Mouse (Mus musculus): ENCODE measurements at regions not wholly inside any gene's neighbourhood (a gene's known extent, or its start where the extent isn't known, plus 50 kb on each side); places are given as distances from the start of the nearest gene placed in this dataset.
A peak's percentile ranks its signal among the peaks of the same experiment; 100 is the strongest.

DNA sequence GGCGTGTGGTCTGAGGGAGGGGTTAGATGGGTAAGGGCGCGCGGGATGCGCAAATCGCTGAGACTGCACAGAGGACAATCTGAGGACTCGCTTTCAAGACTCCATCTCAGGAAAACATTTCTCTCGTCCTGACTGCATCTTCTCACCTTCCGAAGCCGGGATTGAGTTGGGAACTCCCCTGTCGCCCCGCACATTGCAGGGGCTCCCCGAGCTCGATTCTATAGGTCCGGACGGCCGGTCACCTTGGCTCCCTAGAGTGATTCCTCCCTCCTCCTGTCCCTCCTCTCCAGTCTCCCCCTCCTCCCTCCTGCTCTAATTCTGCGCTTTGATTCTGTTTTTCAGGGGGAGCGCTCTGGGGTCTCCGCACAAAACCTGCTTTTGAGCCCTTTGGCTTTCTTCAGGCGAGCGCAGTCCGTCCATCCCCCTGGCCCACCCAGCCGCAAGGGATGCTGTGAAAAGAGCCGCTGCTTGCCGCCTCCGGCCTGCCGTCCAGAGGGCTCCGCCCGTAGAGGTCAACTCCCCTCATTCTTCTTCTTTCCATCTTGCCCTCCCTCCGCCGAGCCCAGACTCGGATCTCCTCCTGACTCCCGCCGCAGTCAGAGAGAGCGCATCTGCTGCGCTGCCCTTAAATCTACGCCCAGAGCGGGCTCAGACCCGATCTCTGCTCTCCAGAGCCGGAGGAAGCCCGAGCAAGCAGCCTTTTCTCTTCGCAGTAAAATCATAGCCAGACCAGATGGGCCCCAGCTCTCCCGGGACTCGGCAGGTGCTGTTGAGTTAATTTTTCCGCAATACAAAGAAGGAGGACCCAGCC lies 153.8 kb upstream of the Cypt12 start:
- H3K4me3 ChIP-seq (ENCODE audit: low read depth, low read length) = peak overlapping the region; percentile 79
- ATAC-seq (ENCODE audit: low FRiP score) (peak; percentile 22), DNase-seq (ENCODE audit: low spot score, missing footprints) (peak; percentile 96)
- peak overlapping the region; percentile 99 for H3K27ac ChIP-seq (ENCODE audit: low read depth, low read length)
- peak overlapping the region; percentile 76 for H3K4me2 ChIP-seq
- peak overlapping the region; percentile 98 for H3K9ac ChIP-seq (ENCODE audit: low read length)
- peaks cover 12% of the 10 kb centered on the region for H3K36me3 ChIP-seq (ENCODE audit: control insufficient read depth, insufficient read depth, low read length)
- peaks cover 12% of the 10 kb centered on the region for H3K4me1 ChIP-seq (ENCODE audit: control insufficient read depth, insufficient read depth, low read length)
- no peaks in the 10 kb centered on the region for H3K27me3 ChIP-seq (ENCODE audit: control insufficient read depth, insufficient read depth, low read length)
- WGBS = under 1% methylated on average over 46 of the region's 46 CpGs
- no peaks in the 10 kb centered on the region for H3K9me3 ChIP-seq (ENCODE audit: control insufficient read depth, low read length)

DNA sequence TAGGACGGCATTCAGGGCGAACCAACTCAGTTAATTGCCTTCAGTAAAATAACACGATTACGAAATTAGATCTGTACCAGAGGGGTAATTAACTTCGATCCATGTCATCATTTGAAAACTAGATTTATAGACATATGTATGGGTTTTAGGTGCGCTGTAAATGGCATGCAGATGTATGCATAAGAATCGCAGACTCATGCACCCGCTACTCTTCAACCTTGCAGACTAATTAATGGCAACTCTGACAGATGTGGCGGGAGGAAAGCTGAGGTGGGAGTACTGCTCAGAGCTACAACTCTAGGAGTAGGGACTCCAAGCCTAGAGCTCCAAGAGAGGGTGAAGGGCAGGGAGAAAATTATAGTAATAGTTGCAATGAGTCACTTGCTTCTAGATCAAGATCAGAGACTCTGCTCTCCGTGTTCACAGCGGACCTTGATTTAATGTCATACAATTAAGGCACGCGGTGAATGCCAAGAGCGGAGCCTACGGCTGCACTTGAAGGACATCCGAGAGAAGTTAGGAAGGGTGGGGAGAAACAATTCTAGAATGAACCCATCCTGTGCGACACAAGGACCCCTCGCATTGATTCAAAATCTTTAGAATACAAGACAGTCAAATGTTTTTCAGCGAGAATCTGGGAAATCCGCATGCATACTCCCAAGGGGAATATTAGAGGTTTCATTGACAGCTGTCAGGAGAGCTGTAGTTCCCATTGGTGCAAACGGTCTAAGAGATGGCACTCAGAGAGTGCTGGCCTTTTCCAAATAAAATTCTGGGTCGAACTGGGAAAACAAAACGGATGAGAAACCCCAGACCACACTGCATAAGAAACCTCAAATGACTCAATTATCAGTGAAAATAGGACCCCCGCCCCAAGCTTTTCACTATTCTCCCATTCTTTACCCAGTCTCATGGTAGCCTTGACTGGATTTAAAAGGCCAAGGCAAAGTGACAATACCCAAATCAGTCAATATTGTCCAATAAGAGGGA lies 152.6 kb upstream of the Cypt12 start:
- H3K4me2 ChIP-seq = peak overlapping the region; percentile 76
- WGBS = 6% methylated on average over 24 of the region's 24 CpGs

DNA sequence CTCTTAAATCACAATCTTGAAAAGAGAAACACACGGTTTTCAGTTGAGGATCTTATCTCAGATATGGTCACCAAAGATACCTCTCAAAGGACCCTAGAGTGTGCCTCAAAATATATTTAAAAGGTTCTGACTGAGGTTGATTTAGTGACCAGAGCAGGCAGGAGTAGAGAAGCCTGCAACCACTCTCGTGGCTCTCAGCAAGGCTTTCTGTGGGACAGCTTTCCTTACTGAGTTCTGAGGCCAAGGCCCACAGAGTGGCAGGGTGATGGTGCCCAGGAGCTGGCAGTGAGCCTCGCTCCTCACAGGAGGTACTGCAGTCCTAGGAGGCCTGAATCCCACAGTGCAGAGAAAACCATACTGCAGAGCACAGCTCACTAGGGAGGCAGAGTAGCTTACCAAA lies 151.4 kb upstream of the Cypt12 start:
- Histone ChIP-seq H3K27me3 (ENCODE audit: control insufficient read depth, insufficient read depth, low read length) (no peaks in the 10 kb centered on the region), H3K4me3 (ENCODE audit: low read depth, low read length) (peak overlapping the region; percentile 79), H3K4me1 (ENCODE audit: control insufficient read depth, insufficient read depth, low read length) (peaks cover 12% of the 10 kb centered on the region), H3K27ac (ENCODE audit: low read depth, low read length) (peak overlapping the region; percentile 99), H3K9ac (ENCODE audit: low read length) (peak overlapping the region; percentile 98), H3K9me3 (ENCODE audit: control insufficient read depth, low read length) (no peaks in the 10 kb centered on the region), H3K4me2 (peak overlapping the region; percentile 76), H3K36me3 (ENCODE audit: control insufficient read depth, insufficient read depth, low read length) (peaks cover 12% of the 10 kb centered on the region)
- peak; percentile 92 for DNase-seq (ENCODE audit: low spot score, missing footprints)
- 0 out of 2 replicates have a peak, but pooled peaks have one; percentile 11 for ATAC-seq (ENCODE audit: low FRiP score)
- 28% methylated on average over 3 of the region's 3 CpGs for WGBS

More for the DNA sequence above, 152.6 kb upstream of the Cypt12 start:
- Histone ChIP-seq H3K4me3 (ENCODE audit: low read depth, low read length) (peak overlapping the region; percentile 79), H3K9me3 (ENCODE audit: control insufficient read depth, low read length) (no peaks in the 10 kb centered on the region), H3K9ac (ENCODE audit: low read length) (peak overlapping the region; percentile 98), H3K36me3 (ENCODE audit: control insufficient read depth, insufficient read depth, low read length) (peaks cover 12% of the 10 kb centered on the region), H3K27ac (ENCODE audit: low read depth, low read length) (peak overlapping the region; percentile 99), H3K27me3 (ENCODE audit: control insufficient read depth, insufficient read depth, low read length) (no peaks in the 10 kb centered on the region), H3K4me1 (ENCODE audit: control insufficient read depth, insufficient read depth, low read length) (peaks cover 12% of the 10 kb centered on the region)
- no peak for ATAC-seq (ENCODE audit: low FRiP score)
- DNase-seq (ENCODE audit: low spot score, missing footprints) = peak; percentile 94

DNA sequence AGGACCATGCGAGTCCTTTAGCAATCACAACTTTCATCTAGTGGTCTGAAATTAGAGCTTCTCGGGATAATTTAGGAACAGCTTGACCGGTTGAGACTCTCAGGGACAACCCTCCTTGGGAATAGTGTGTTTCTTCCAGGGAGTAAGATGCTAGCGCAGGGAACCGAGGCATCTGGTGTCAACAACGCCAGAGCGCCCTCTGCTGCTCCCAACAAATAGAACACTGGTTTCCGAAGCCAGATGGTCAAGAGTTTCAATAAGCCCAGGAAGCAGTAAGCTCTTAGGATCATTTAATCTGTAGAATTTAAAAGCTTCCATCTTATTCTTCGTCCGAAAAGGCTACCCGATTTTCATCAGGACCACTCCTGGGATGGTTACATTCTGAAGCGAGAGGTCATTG lies 149.8 kb upstream of the Cypt12 start:
- H3K9me3 ChIP-seq (ENCODE audit: control insufficient read depth, low read length) = no peaks in the 10 kb centered on the region
- peak; percentile 98 for DNase-seq (ENCODE audit: low spot score, missing footprints)
- ATAC-seq (ENCODE audit: low FRiP score) = peak; percentile 40
- no peak overlapping the region for H3K9ac ChIP-seq (ENCODE audit: low read length)
- peaks cover 12% of the 10 kb centered on the region for H3K36me3 ChIP-seq (ENCODE audit: control insufficient read depth, insufficient read depth, low read length)
- H3K4me2 ChIP-seq = peak overlapping the region; percentile 30
- WGBS = 6% methylated on average over 12 of the region's 12 CpGs
- H3K4me1 ChIP-seq (ENCODE audit: control insufficient read depth, insufficient read depth, low read length) = peaks cover 12% of the 10 kb centered on the region
- H3K4me3 ChIP-seq (ENCODE audit: low read depth, low read length) = no peak overlapping the region
- no peaks in the 10 kb centered on the region for H3K27me3 ChIP-seq (ENCODE audit: control insufficient read depth, insufficient read depth, low read length)
- peak overlapping the region; percentile 60 for H3K27ac ChIP-seq (ENCODE audit: low read depth, low read length)

DNA sequence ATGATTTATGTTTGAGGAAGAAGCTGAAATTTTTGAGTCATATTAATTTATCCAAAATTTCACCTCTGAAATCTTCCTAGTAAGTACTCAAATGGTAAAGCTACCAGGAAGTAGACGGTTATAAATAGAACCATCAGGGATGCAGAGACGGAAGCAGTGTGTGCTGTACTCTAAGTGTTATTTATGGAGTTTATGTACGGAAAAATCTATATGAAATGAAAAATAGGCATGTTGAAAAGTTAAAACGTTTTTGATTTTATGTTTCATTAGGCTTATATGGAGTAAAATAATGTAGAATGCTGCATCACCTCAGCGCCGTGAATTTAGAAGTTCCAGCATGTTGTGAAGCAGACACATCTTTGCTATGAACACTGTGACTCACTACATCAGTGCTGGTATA lies 149.1 kb upstream of the Cypt12 start:
- H3K4me2 ChIP-seq = no peak overlapping the region
- WGBS = 64% methylated on average over 6 of the region's 6 CpGs
- H3K4me3 ChIP-seq (ENCODE audit: low read depth, low read length) = no peak overlapping the region
- peaks cover 12% of the 10 kb centered on the region for H3K4me1 ChIP-seq (ENCODE audit: control insufficient read depth, insufficient read depth, low read length)
- peaks cover 12% of the 10 kb centered on the region for H3K36me3 ChIP-seq (ENCODE audit: control insufficient read depth, insufficient read depth, low read length)
- no peaks in the 10 kb centered on the region for H3K9me3 ChIP-seq (ENCODE audit: control insufficient read depth, low read length)
- DNase-seq (ENCODE audit: low spot score, missing footprints) = peak; percentile 83
- no peak overlapping the region for H3K27ac ChIP-seq (ENCODE audit: low read depth, low read length)
- no peak overlapping the region for H3K9ac ChIP-seq (ENCODE audit: low read length)
- no peak for ATAC-seq (ENCODE audit: low FRiP score)
- no peaks in the 10 kb centered on the region for H3K27me3 ChIP-seq (ENCODE audit: control insufficient read depth, insufficient read depth, low read length)

DNA sequence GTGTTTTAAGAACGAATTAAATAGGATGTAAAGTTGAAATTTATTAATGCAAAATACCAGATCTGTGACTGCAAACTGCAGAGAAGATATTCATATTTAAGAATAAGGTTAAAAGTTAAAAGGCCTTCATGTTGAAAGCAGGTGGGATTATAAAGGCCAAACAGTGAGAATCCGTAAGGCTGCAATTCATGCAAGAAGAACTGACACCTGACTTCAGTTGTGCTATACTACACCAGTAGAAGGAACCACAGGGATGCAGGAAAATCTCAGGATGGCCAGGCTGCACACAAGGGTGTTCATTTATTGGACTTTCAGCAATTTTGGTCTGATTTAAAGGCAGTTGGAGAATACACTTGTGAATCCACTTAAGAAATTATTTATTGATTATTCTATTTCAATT lies 147.4 kb upstream of the Cypt12 start:
- peak; percentile 81 for DNase-seq (ENCODE audit: low spot score, missing footprints)

DNA sequence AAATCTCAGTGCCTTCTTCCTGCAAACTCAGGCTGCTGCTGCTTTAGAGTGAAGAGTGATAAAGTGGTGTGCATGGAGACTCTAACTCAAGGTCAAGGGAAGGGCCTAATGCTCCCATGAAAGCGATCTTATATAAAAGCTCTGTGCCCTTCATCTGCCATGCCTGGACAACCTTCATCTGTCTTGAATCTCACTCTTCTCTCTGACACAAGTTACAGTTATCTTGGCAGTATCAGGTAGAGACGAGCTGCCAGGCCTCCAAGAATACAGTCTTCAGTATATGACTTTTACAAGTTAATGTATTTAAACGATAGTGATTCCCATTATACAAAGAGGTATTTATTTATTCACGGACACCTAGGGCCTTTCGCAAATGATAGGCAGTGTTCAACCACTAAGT lies 146.7 kb upstream of the Cypt12 start:
- no peaks in the 10 kb centered on the region for H3K9me3 ChIP-seq (ENCODE audit: control insufficient read depth, low read length)
- peaks cover 2% of the 10 kb centered on the region; the same call in 1 of the 2 replicates for H3K36me3 ChIP-seq (ENCODE audit: control insufficient read depth, insufficient read depth, low read length)
- peak; percentile 82 for DNase-seq (ENCODE audit: low spot score, missing footprints)
- H3K4me2 ChIP-seq = no peak overlapping the region
- H3K27ac ChIP-seq (ENCODE audit: low read depth, low read length) = no peak overlapping the region
- no peaks in the 10 kb centered on the region for H3K27me3 ChIP-seq (ENCODE audit: control insufficient read depth, insufficient read depth, low read length)
- no peak overlapping the region for H3K4me3 ChIP-seq (ENCODE audit: low read depth, low read length)
- no peak for ATAC-seq (ENCODE audit: low FRiP score)
- WGBS = 82% methylated on average over 5 of the region's 5 CpGs
- no peak overlapping the region for H3K9ac ChIP-seq (ENCODE audit: low read length)
- H3K4me1 ChIP-seq (ENCODE audit: control insufficient read depth, insufficient read depth, low read length) = peaks cover 5% of the 10 kb centered on the region; the same call in 1 of the 2 replicates

More for the DNA sequence above, 147.4 kb upstream of the Cypt12 start:
- Histone ChIP-seq H3K4me2 (no peak overlapping the region), H3K27ac (ENCODE audit: low read depth, low read length) (no peak overlapping the region), H3K9ac (ENCODE audit: low read length) (no peak overlapping the region), H3K9me3 (ENCODE audit: control insufficient read depth, low read length) (no peaks in the 10 kb centered on the region), H3K4me3 (ENCODE audit: low read depth, low read length) (no peak overlapping the region), H3K36me3 (ENCODE audit: control insufficient read depth, insufficient read depth, low read length) (peaks cover 3% of the 10 kb centered on the region), H3K4me1 (ENCODE audit: control insufficient read depth, insufficient read depth, low read length) (peaks cover 10% of the 10 kb centered on the region), H3K27me3 (ENCODE audit: control insufficient read depth, insufficient read depth, low read length) (no peaks in the 10 kb centered on the region)
- ATAC-seq (ENCODE audit: low FRiP score) = no peak
- WGBS = 78% methylated on average over 2 of the region's 2 CpGs

DNA sequence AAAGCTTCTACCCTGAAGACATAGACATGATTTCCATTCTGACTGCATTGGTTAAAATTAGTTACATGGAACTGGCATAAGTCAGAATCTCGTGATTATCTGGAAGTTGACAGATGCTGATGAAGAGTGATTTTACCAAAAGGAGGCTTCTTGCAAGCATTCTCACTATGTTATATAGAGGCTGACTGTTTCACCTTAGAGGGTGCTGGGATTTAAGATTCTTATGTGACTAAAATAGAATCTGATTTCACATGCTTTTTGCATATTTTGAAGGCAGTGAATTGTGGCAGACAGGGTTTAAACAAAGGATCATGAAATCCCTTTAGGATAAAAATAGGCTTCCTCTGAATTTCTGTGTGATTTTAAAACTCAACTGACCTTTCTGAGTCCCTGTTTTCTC lies 143.0 kb upstream of the Cypt12 start:
- H3K9ac ChIP-seq (ENCODE audit: low read length) = no peak overlapping the region
- no peaks in the 10 kb centered on the region for H3K4me1 ChIP-seq (ENCODE audit: control insufficient read depth, insufficient read depth, low read length)
- no peak overlapping the region for H3K27ac ChIP-seq (ENCODE audit: low read depth, low read length)
- no peaks in the 10 kb centered on the region for H3K36me3 ChIP-seq (ENCODE audit: control insufficient read depth, insufficient read depth, low read length)
- ATAC-seq (ENCODE audit: low FRiP score) = no peak
- no peak overlapping the region for H3K4me2 ChIP-seq
- H3K27me3 ChIP-seq (ENCODE audit: control insufficient read depth, insufficient read depth, low read length) = no peaks in the 10 kb centered on the region
- no peak overlapping the region for H3K4me3 ChIP-seq (ENCODE audit: low read depth, low read length)
- no peaks in the 10 kb centered on the region for H3K9me3 ChIP-seq (ENCODE audit: control insufficient read depth, low read length)
- DNase-seq (ENCODE audit: low spot score, missing footprints) = peak; percentile 65
- WGBS = 70% methylated on average over 1 of the region's 1 CpGs

Data from midbrain, embryonic 11.5 days (tissue).